9 mouse cellular contexts compared by ENCODE assay signal in the genomic region with DNA sequence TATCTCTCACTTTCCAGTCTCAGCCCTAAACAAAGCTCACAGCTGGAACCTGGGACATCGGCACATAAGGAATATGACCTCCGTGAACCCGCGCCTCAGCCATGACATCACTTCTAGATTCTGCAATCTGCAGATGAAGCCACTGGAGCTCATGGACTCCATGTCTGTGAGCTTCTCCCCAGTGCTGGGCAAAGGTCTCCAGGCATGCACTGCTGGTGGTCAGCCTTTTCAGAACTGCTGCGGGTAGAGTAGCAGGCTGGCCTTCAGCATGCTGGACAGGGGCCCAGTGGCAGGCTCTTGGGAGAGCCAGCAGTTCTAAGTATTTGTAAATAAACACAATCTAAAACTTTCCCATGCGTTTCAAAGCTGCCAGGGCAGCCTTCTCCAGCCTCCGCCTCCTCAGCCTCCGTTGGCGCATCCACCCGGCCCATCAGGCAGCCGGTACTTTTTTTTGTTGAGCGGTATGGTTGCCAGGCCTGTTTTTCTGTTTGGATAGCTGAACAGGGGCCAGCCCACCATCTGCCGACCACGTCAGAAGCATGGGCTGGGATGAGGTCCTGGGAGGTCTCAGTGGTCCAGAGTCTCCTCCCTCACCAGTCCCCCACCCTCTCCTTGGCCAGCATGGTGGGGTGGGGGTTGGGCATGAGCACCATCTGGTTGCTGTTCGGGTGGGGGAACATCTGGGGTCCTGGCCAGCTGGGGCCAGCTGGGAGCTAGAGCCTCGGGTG. TPM values are rescaled to one million over a fixed set of nuclear protein-coding genes. Genes with fewer than 3 reads are reported as not detected.
DNase-seq lines count a peak whose midpoint lies in the region; ATAC-seq lines count a peak whose summit lies in the region.
"Had no signal": no experiment of that assay in that cellular context is flagged by ENCODE, and none has a peak within 500 bp of the region (broad histone marks: within the 10 kb centered on the region; RNA-seq: fewer than 3 reads in every experiment).

No protein-coding gene starts in this region.

- ATAC-seq in embryonic facial prominence, embryonic 12.5 days (ENCODE audit: insufficient number of reproducible peaks, insufficient read depth, low FRiP score, low TSS enrichment): no peak
- ATAC-seq in CD4-positive, CD25-positive, alpha-beta regulatory T cell, adult 4 months: no peak

- H3K4me1 ChIP-seq in embryonic facial prominence, embryonic 12.5 days: peaks cover 38% of the 10 kb centered on the region
- peaks cover 54% of the 10 kb centered on the region for H3K4me1 ChIP-seq in midbrain, embryonic 10.5 days

- 23% methylated on average over 16 of the region's 16 CpGs for WGBS in embryonic facial prominence, embryonic 12.5 days
- WGBS in midbrain, embryonic 10.5 days: 56% methylated on average over 16 of the region's 16 CpGs

- H3K4me3 ChIP-seq in embryonic facial prominence, embryonic 12.5 days: no peak overlapping the region
- no peak overlapping the region for H3K4me3 ChIP-seq in midbrain, embryonic 10.5 days
- H3K4me3 ChIP-seq: heart, embryonic 15.5 days had no signal

- no peaks in the 10 kb centered on the region for H3K9me3 ChIP-seq in embryonic facial prominence, embryonic 12.5 days
- H3K9me3 ChIP-seq in midbrain, embryonic 10.5 days (replicated peaks): no peaks in the 10 kb centered on the region
- H3K9me3 ChIP-seq: heart, embryonic 15.5 days had no signal

- H3K36me3 ChIP-seq in embryonic facial prominence, embryonic 12.5 days: no peaks in the 10 kb centered on the region; the same call in 1 of the 2 replicates
- H3K36me3 ChIP-seq in midbrain, embryonic 10.5 days: peaks cover 5% of the 10 kb centered on the region; the same call in 1 of the 2 replicates

- peak overlapping the region; percentile 67 for H3K27ac ChIP-seq in embryonic facial prominence, embryonic 12.5 days
- H3K27ac ChIP-seq in midbrain, embryonic 10.5 days (replicated peaks): peak overlapping the region; percentile 42
- H3K27ac ChIP-seq: heart, embryonic 15.5 days had no signal

- no peak overlapping the region for H3K9ac ChIP-seq in embryonic facial prominence, embryonic 12.5 days
- H3K9ac ChIP-seq: heart, embryonic 15.5 days had no signal

- DNase-seq in right cerebral cortex, postnatal 4 days: peak; percentile 19
- DNase-seq in right cerebral cortex, postnatal 14 days: no peak
- peak; percentile 72 to 77 for DNase-seq in heart, postnatal 36 days
- peak; percentile 62 to 78 for DNase-seq in kidney, postnatal 36 days
- DNase-seq in midbrain, embryonic 10.5 days (ENCODE audit: low spot score): peak; percentile 42
- DNase-seq in testis, postnatal 10 days (ENCODE audit: low spot score): peak; percentile 79

- intact Hi-C loops in heart, postnatal 36 days (cut with DNase I): no loop called here

- peak overlapping the region; percentile 21 for H3K4me2 ChIP-seq in embryonic facial prominence, embryonic 12.5 days (replicated peaks)
- H3K4me2 ChIP-seq: heart, embryonic 15.5 days had no signal

- no peaks in the 10 kb centered on the region for H3K27me3 ChIP-seq in embryonic facial prominence, embryonic 12.5 days
- 0 out of 2 replicates have a peak, but pooled peaks cover 3% of the 10 kb centered on the region for H3K27me3 ChIP-seq in midbrain, embryonic 10.5 days (ENCODE audit: low read depth, poor library complexity, severe bottlenecking)
- H3K27me3 ChIP-seq: heart, embryonic 15.5 days had no signal

RNA-seq across cellular contexts. Expression of a gene that starts 17.1 kb away (rescaled TPM):
- polyA plus RNA-seq in embryonic facial prominence, embryonic 12.5 days (2016; fragmentation: Nextera tagmentation; extraction: Ambion mirVana): not detected in 2 replicates
- not detected for total RNA-seq in heart, postnatal 36 days (2021)
- not detected in 2 replicates for polyA plus RNA-seq in midbrain, embryonic 10.5 days (2016; fragmentation: Nextera tagmentation; extraction: Ambion mirVana)
- polyA plus RNA-seq in CD4-positive, CD25-positive, alpha-beta regulatory T cell, adult 4 months (2017; shearing (Covaris generic)): not detected
- polyA plus RNA-seq: heart, embryonic 15.5 days had no signal

RNA-seq across cellular contexts. Expression of a gene that starts 28.2 kb away (rescaled TPM):
- 46.3 and 56.3 TPM in 2 replicates for polyA plus RNA-seq in embryonic facial prominence, embryonic 12.5 days (2016; fragmentation: Nextera tagmentation; extraction: Ambion mirVana)
- total RNA-seq in heart, postnatal 36 days (2021): 10 to 100 TPM; 65.8 to 67.9 TPM
- 51.0 and 61.2 TPM in 2 replicates for polyA plus RNA-seq in midbrain, embryonic 10.5 days (2016; fragmentation: Nextera tagmentation; extraction: Ambion mirVana)
- polyA plus RNA-seq in CD4-positive, CD25-positive, alpha-beta regulatory T cell, adult 4 months (2017; shearing (Covaris generic)): 10 to 100 TPM; 45.0 to 70.1 TPM

RNA-seq across cellular contexts. Expression of a gene that starts 28.4 kb away (rescaled TPM):
- polyA plus RNA-seq in embryonic facial prominence, embryonic 12.5 days (2016; fragmentation: Nextera tagmentation; extraction: Ambion mirVana): 7.1 and 7.4 TPM in 2 replicates
- total RNA-seq in heart, postnatal 36 days (2021): 1 to 10 TPM; 3.1 to 3.5 TPM
- polyA plus RNA-seq in midbrain, embryonic 10.5 days (2016; fragmentation: Nextera tagmentation; extraction: Ambion mirVana): 6.6 and 7.7 TPM in 2 replicates
- 10 to 100 TPM in 1 of 2 experiments, 1 to 10 TPM in 1; 8.7 to 12.7 TPM for polyA plus RNA-seq in CD4-positive, CD25-positive, alpha-beta regulatory T cell, adult 4 months (2017; shearing (Covaris generic))

RNA-seq across cellular contexts. Expression of a gene that starts 59.2 kb away (rescaled TPM):
- polyA plus RNA-seq in embryonic facial prominence, embryonic 12.5 days (2016; fragmentation: Nextera tagmentation; extraction: Ambion mirVana): 3.9 and 4.4 TPM in 2 replicates
- total RNA-seq in heart, postnatal 36 days (2021): 10 to 100 TPM; 19.7 to 23.0 TPM
- polyA plus RNA-seq in midbrain, embryonic 10.5 days (2016; fragmentation: Nextera tagmentation; extraction: Ambion mirVana): 1.9 and 3.4 TPM in 2 replicates
- under 1 TPM in 1 of 2 experiments, not detected in 1; 0.25 TPM for polyA plus RNA-seq in CD4-positive, CD25-positive, alpha-beta regulatory T cell, adult 4 months (2017; shearing (Covaris generic))
